Mouse (Mus musculus) heart, adult 2 months (tissue): ENCODE data around the gene Tceanc. TPM values are rescaled to one million over a fixed set of nuclear protein-coding genes. Genes with fewer than 3 reads are reported as not detected.

Experiments used
- DNase-seq, 2 experiments: peaks; one replicate each; pipeline ENCODE4 v3.0.0; 2021
- H3K27ac ChIP-seq: fragments of 200-600 bp; 2 replicates; pipeline ENCODE4 v1.8.1; 2022
- H3K27me3 ChIP-seq: fragments of 200-500 bp; 2 replicates; pipeline ENCODE4 v1.6.1; 2012; ENCODE audit warnings: mild to moderate bottlenecking, low read length, inconsistent platforms, mixed read lengths; ENCODE audit not compliant: control insufficient read depth, insufficient read depth
- H3K36me3 ChIP-seq: fragments of 200-500 bp; 2 replicates; pipeline ENCODE4 v1.6.1; 2012; ENCODE audit warnings: low read length, inconsistent platforms; ENCODE audit not compliant: control insufficient read depth, insufficient read depth
- H3K4me1 ChIP-seq: fragments of 200-500 bp; 2 replicates; pipeline ENCODE4 v1.6.1; 2011; ENCODE audit warnings: low read length; ENCODE audit not compliant: control insufficient read depth, insufficient read depth
- H3K4me3 ChIP-seq: fragments of 200-600 bp; 2 replicates; pipeline ENCODE4 v1.8.1; 2022
- H3K79me2 ChIP-seq: fragments of 200-500 bp; replicated peaks from 2 replicates; pipeline ENCODE4 v1.6.1; 2012; ENCODE audit warnings: mild to moderate bottlenecking, inconsistent platforms, low read length, moderate library complexity, mixed read lengths; ENCODE audit not compliant: control insufficient read depth, insufficient read depth
- H3K9ac ChIP-seq: fragments of 200-500 bp; 2 replicates; pipeline ENCODE4 v1.6.1; 2012; ENCODE audit warnings: low read depth, mild to moderate bottlenecking, control low read depth, inconsistent platforms, low read length, mixed read lengths
- CTCF ChIP-seq: fragments of 200-600 bp; IDR thresholded peaks from 2 replicates; pipeline ENCODE4 v1.8.1; 2022; ENCODE audit warnings: antibody characterized with exemption, mild to moderate bottlenecking, moderate library complexity
- EP300 ChIP-seq: fragments of 200-500 bp; IDR thresholded peaks from 2 replicates; pipeline ENCODE4 v1.6.1; 2011; ENCODE audit warnings: low read depth, low read length, control low read depth; ENCODE audit not compliant: insufficient read depth
- POLR2A ChIP-seq: fragments of 200-500 bp; IDR thresholded peaks from 2 replicates; pipeline ENCODE4 v1.6.1; 2011; ENCODE audit warnings: mild to moderate bottlenecking, low read depth, low read length, control low read depth; ENCODE audit not compliant: insufficient read depth
- WGBS: fragments of 180-500 bp; shearing (Covaris S2); methylation state at CpG from one replicate; pipeline ENCODE4 v1.1.7; 2018; 5-methylcytosine and 5-hydroxymethylcytosine counted together
- intact Hi-C: fragments of 180-260 bp; cut with DNase I; formaldehyde crosslinking; loops from one replicate; pipeline ENCODE4 v1.15.1; 2025
- polyA plus RNA-seq: library from polyadenylated mRNA; depleted of rRNA; stranded (reverse); fragments of >200 nt; gene quantifications from 2 replicates; pipeline ENCODE4 v1.2.3, GENCODE M21; 2012
- total RNA-seq, 2 experiments: library from RNA; stranded (reverse); gene quantifications; 2 replicates each; pipeline ENCODE4 v1.2.3; 2021

Tceanc gene
- total and polyA plus RNA-seq, 3 experiments, result 0.70 to 2.2 (median 1.8) TPM

DNA sequence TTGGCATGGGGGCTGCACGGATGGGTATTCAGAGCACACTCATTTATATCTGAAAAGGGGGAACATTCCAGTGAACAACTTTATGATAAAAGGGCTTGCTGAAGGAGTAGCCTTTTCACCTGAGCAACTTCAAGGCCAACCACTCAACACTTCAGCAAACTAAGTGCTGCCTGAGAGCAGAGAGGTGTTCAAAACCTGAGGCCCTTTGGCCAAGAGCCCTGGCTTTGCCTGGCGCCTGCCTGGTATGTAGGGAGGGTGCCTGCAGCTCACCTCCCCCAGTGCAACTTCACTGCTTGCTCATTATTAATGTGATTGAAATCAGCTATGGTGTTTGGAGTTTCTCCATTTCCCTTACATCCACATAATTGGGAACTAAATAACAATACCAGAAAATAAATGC is 28.1 kb upstream of the Tceanc start:
- no peaks in the 10 kb centered on the region for H3K79me2 ChIP-seq
- no peaks in the 10 kb centered on the region for H3K27me3 ChIP-seq
- no peak overlapping the region for H3K9ac ChIP-seq
- WGBS, result 67% methylated on average over 2 of the region's 2 CpGs
- no peak for DNase-seq
- H3K4me1 ChIP-seq, result no peaks in the 10 kb centered on the region
- intact Hi-C loops, result no loop called here
- H3K36me3 ChIP-seq, result no peaks in the 10 kb centered on the region
- H3K27ac ChIP-seq, result no peak overlapping the region
- no peak overlapping the region for H3K4me3 ChIP-seq
- no peak for TF ChIP-seq EP300

DNA sequence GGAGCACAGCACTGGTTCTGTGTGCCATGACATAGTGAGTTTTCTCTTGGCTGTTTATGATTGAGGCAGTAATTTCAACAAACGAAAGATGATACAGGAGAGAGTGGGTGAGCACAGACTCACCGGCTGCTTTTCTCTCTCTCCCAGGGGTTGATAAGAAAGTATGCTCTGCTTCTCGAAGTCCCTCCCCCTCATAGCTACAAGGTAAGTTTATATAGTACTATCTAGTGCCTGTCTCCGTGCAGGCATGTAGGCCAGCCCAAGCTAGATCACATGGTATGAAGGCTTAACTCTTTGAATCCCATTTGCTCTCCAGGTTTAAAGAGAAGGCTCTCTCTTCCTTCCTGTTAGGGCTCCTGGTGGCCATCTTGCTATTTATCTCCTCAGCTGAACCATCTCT is 16.8 kb upstream of the Tceanc start:
- no peaks in the 10 kb centered on the region for H3K4me1 ChIP-seq
- H3K9ac ChIP-seq, result no peak overlapping the region
- H3K79me2 ChIP-seq, result no peaks in the 10 kb centered on the region
- TF ChIP-seq CTCF (no peak), EP300 (no peak), POLR2A (no peak)
- H3K36me3 ChIP-seq, result no peaks in the 10 kb centered on the region
- H3K27ac ChIP-seq, result no peak overlapping the region
- 43% methylated on average over 4 of the region's 4 CpGs for WGBS
- no peak overlapping the region for H3K4me3 ChIP-seq
- no peak for DNase-seq
- intact Hi-C loops, result no loop called here
- H3K27me3 ChIP-seq, result no peaks in the 10 kb centered on the region

- Histone ChIP-seq H3K36me3 (no peaks in the 10 kb centered on the region), H3K27ac (no peak overlapping the region), H3K4me1 (no peaks in the 10 kb centered on the region), H3K79me2 (no peaks in the 10 kb centered on the region), H3K4me3 (no peak overlapping the region), H3K27me3 (no peaks in the 10 kb centered on the region), H3K9ac (no peak overlapping the region)
- WGBS, result 78% methylated on average over 4 of the region's 4 CpGs
- intact Hi-C loops, result no loop called here
- no peak for DNase-seq
- TF ChIP-seq EP300, result no peak
- TF ChIP-seq POLR2A, result no peak
- TF ChIP-seq CTCF, result no peak
Measured at GRCm38 (mm10) chrX:166533432-166533831, 15.1 kb upstream of the Tceanc start.

- Histone ChIP-seq H3K9ac (no peak overlapping the region), H3K4me3 (no peak overlapping the region), H3K27ac (no peak overlapping the region), H3K4me1 (no peaks in the 10 kb centered on the region), H3K36me3 (no peaks in the 10 kb centered on the region), H3K79me2 (no peaks in the 10 kb centered on the region), H3K27me3 (no peaks in the 10 kb centered on the region)
- no peak for TF ChIP-seq POLR2A
- DNase-seq, result no peak
- WGBS, result 39% methylated on average over 6 of the region's 6 CpGs
- intact Hi-C loops, result no loop called here
Measured at GRCm38 (mm10) chrX:166531671-166532070, 13.3 kb upstream of the Tceanc start.

DNA sequence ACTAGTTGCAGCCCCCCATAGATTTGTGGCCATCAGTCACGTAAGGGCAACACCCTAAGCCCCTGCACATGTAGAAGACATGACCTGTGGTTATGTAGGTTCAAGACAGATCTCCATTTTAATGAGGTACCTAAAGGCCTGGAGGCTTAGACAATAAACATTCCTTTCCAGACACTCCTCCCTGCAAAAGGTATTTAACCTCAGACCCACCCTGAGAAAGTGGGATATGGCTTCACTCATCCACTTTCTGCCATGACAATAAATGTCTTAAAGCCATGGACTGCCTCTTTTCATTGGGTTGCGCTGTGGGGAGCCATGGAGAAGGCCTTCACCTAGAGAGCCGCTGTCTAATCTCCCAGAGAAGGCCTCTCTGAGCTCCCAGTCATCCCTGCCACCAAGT is 9.8 kb upstream of the Tceanc start:
- TF ChIP-seq POLR2A (no peak), EP300 (no peak), CTCF (no peak)
- H3K36me3 ChIP-seq, result no peaks in the 10 kb centered on the region
- H3K27ac ChIP-seq, result no peak overlapping the region
- intact Hi-C loops, result no loop called here
- WGBS, result 90% methylated on average over 3 of the region's 3 CpGs
- H3K9ac ChIP-seq, result no peak overlapping the region
- no peaks in the 10 kb centered on the region for H3K79me2 ChIP-seq
- H3K27me3 ChIP-seq, result no peaks in the 10 kb centered on the region
- no peak overlapping the region for H3K4me3 ChIP-seq
- no peaks in the 10 kb centered on the region for H3K4me1 ChIP-seq
- no peak for DNase-seq

DNA sequence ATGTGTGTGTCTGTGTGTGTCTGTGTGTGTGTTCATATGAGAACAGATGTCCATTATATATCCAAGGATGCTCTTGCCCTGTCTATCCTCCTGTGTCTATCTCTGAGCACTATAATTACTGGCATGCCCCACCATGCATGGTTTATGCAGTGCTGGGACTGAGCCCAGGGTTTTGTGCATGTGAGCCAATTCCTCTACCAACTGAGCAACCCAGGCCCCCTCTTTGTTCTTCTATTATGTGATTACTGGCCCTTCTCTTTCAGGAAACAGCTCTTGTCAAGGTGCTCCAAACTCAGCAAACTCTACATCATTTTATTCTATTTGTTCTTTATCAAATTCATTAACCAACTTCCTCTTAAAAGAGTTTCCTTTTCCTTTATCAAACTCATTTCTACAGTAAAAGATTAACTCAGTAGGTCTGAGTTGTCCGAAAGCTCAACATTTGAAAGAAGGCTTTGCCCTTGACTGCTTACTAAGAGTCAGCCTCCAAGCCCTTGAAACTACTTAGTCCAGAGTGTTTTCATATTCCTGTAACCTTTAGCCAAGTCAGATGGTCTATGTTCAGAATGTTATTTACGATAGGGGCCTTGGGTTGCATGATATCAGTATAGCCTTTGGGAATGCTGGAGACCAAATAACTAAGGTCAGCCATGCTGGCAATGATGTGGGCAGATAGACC is 7.4 kb upstream of the Tceanc start:
- intact Hi-C loops, result no loop called here
- Histone ChIP-seq H3K9ac (no peak overlapping the region), H3K79me2 (no peaks in the 10 kb centered on the region), H3K27ac (no peak overlapping the region), H3K27me3 (no peaks in the 10 kb centered on the region), H3K4me1 (no peaks in the 10 kb centered on the region), H3K4me3 (no peak overlapping the region), H3K36me3 (no peaks in the 10 kb centered on the region)
- 71% methylated on average over 2 of the region's 2 CpGs for WGBS
- DNase-seq, result no peak
- TF ChIP-seq CTCF (no peak), POLR2A (no peak), EP300 (no peak)
